Mouse (Mus musculus): ENCODE data around the gene 9930021J03Rik.

GRCm38 (mm10) chr19:29844036-29844661 is 38.4 kb upstream of the 9930021J03Rik start:
- no peak for TF ChIP-seq POLR2A (IDR thresholded peaks at IDR 0.05; ENCODE audit: extremely low read depth, insufficient read depth, low read length)
- no peak for TF ChIP-seq CTCF (IDR thresholded peaks at IDR 0.05; ENCODE audit: low read depth, low read length)
